Mouse (Mus musculus): ENCODE data around the gene Lrrc51.

Lrrc51 gene

DNA sequence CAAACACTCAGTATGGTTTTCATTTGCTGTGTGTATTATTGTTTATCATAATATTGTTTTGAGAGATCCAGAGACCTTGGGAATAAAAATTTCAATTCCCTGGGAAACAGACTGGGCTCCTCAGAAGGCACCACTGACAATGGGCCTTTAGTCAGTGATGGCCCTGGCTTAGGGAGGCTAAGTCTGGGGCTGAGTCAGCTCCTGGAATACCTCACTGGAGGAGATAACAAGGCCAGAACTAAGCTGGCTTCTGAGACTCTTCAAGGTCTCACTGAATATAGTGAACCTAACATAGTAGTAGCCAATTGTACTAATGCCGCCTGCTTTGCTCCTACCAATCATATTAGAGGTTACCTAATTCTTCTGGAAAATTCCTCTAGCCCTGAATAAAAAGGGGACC is 57.7 kb downstream of the Lrrc51 start:
- no peak for DNase-seq

GRCm38 (mm10) chr7:101871296-101871695 is 62.4 kb downstream of the Lrrc51 start:
- no peak for DNase-seq

DNA sequence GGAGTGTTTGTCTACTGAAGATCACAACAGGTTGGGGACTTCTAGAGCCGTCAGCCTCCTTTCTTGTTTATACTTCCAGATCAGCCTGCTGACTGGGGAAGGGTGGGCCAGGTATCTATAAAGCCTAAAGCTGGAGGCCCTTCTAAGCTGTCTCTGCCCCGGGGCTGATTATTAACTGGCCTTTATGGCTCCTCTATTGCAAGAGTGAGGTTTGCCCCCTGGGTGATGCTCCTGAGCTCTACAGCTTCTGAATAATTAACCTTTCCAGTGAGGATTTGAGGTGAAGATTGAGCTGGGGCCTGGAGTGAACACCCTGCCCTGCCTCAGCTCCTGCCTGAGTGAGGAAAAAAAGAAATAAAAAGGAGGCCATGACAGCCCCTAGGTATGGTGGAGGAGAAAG is 63.1 kb downstream of the Lrrc51 start, which contains the start of gene Folr1:
Gene Folr1, minus strand, starts transcription at position 160 of the 400 bp plus-strand sequence.
- DNase-seq: no peak

- no peak for DNase-seq
These were observed 64.6 kb downstream of the Lrrc51 start for GRCm38 (mm10) chr7:101869163-101869500.

DNA sequence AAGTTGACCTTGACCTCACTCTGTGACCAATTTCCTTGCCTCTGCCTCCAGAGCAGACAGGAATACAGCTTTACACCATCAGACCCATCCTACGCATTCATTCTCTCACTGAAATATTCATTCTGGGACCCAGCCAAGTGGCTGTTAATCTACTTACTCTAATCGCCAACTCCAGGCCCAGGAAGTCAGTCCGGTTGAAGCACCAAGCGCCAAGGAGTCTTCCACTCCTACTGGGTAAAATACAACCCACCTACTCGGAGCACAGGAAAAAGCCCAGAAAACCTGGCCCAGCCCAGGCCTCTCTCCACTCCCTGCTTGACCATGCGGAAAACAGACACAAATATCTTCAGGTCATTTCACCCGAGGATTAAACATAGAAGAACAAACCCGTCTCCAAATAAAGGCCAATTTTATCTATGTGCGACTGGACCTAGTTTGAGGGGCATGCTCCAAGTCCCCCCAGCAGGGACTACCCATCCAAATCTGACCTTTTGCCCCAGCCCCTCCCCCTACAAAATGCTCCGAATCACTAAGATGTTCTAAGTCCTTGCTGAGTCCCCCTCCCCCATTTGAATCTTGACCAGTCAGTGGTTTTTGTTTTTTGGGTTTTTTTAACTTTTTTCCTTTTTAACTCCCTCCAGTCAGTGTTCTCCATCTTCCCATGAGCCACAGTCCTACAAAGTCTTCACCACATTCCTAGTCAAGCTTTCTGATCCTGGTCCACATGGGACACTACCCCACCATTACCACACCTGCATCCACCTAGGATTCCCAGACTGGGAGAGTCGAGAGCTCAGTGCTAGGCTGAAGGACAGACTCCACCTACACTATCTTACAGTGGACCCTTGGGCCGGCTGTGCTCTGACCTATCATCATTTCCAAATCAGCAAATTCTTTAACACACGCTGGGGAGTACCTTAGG is 65.2 kb downstream of the Lrrc51 start:
- no peak for DNase-seq

GRCm38 (mm10) chr7:101867482-101867881 is 66.2 kb downstream of the Lrrc51 start:
- no peak for DNase-seq

DNA sequence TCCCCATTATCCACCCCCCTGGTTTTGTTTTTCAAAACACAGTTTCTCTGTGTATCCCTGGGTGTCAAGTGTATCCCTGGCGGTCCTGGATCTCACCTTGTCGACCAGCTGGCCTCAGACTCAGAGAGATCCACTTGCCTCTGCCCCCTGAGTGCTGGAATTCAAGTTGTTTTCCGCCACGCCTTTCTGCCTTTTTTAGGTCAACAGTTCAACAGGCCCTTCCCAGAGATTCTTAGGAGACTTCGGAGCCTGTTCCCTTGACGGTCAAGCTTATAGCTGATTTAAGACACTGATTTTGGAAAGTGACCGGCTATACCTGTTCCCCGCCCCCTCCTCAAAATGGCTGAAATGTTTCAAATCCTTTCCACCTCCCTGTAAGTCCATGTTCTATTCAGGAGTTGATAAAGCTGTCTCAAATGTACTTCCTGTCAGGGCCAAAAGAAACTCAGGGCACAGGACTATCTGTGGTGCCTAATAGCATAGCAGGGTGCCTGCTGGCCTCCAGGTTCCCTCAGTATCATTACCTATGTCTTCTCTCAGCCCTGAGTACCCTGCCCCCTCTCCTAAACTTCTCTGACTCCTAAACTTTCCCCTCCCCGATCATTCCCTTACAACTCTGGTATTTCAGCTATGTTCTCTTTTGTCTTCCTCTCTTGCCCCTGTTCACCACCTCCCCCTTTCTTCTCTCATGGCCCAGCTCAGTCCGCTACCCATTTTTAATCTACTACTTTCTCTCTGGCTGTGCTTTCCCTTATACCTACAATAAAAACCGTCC is 67.0 kb downstream of the Lrrc51 start:
- no peak for DNase-seq

- no peak for DNase-seq
These were observed 70.3 kb downstream of the Lrrc51 start, which contains the start of gene Anapc15 for GRCm38 (mm10) chr7:101863415-101863814. Anapc15 (plus strand) TSS chr7:101863715.

Measured in liver (tissue).